In genomic region chr7:5014251-5015117, GRCm38 (mm10) we compare ENCODE assay signal across 7 mouse cellular contexts. TPM values are rescaled to one million over a fixed set of nuclear protein-coding genes. Genes with fewer than 3 reads are reported as not detected.
DNase-seq lines count a peak whose midpoint lies in the region; ATAC-seq lines count a peak whose summit lies in the region.

TSS of gene Zfp524 (plus strand) at chr7:5014415.
TSS of gene Fiz1 (minus strand) at chr7:5014697.

- no peaks in the 10 kb centered on the region for H3K9me3 ChIP-seq in embryonic facial prominence, embryonic 11.5 days (replicated peaks; ENCODE audit: control insufficient read depth, low read length)
- H3K9me3 ChIP-seq in limb, embryonic 10.5 days (replicated peaks), result no peaks in the 10 kb centered on the region
- no peaks in the 10 kb centered on the region for H3K9me3 ChIP-seq in midbrain, embryonic 13.5 days

- no peaks in the 10 kb centered on the region; the same call in 1 of the 2 replicates for H3K4me1 ChIP-seq in embryonic facial prominence, embryonic 11.5 days (ENCODE audit: control insufficient read depth, insufficient read depth, low read length)
- H3K4me1 ChIP-seq in limb, embryonic 10.5 days, result peaks cover 16% of the 10 kb centered on the region; the same call in 1 of the 2 replicates
- peaks cover 16% of the 10 kb centered on the region for H3K4me1 ChIP-seq in midbrain, embryonic 13.5 days (replicated peaks)

- H3K9ac ChIP-seq in embryonic facial prominence, embryonic 11.5 days (replicated peaks; ENCODE audit: low read length), result peak within 1 kb of the TSS; percentile 80
- peak within 1 kb of the TSS; percentile 83 for H3K9ac ChIP-seq in midbrain, embryonic 13.5 days (replicated peaks)

- peak; percentile 98 for DNase-seq in adrenal gland, postnatal 14 days
- peak; percentile 99 for DNase-seq in embryonic facial prominence, embryonic 11.5 days (ENCODE audit: low spot score)
- DNase-seq in kidney, adult 11 months, result peak; percentile 97
- peak; percentile 97 for DNase-seq in limb, embryonic 10.5 days (ENCODE audit: low spot score)
- peak; percentile 93 for DNase-seq in spleen, adult 12 weeks (ENCODE audit: low spot score)

- peak; percentile 73 for ATAC-seq in embryonic facial prominence, embryonic 11.5 days (replicated peaks; ENCODE audit: insufficient number of reproducible peaks, low FRiP score, low TSS enrichment, low read depth)
- ATAC-seq in granulocyte monocyte progenitor cell, adult 5-6 weeks (replicated peaks; ENCODE audit: poor library complexity, severe bottlenecking), result peak; percentile 61
- peak; percentile 82 for ATAC-seq in midbrain, embryonic 13.5 days

- no peaks in the 10 kb centered on the region for H3K27me3 ChIP-seq in embryonic facial prominence, embryonic 11.5 days (ENCODE audit: control insufficient read depth, insufficient read depth, low read length)
- H3K27me3 ChIP-seq in limb, embryonic 10.5 days (ENCODE audit: low read depth, poor library complexity, severe bottlenecking), result no peaks in the 10 kb centered on the region
- no peaks in the 10 kb centered on the region for H3K27me3 ChIP-seq in midbrain, embryonic 13.5 days

- peak within 1 kb of the TSS; percentile 62 for H3K4me3 ChIP-seq in embryonic facial prominence, embryonic 11.5 days (ENCODE audit: low read depth, low read length)
- H3K4me3 ChIP-seq in limb, embryonic 10.5 days, result peak within 1 kb of the TSS; percentile 69
- peak within 1 kb of the TSS; percentile 71 for H3K4me3 ChIP-seq in midbrain, embryonic 13.5 days (replicated peaks)

- peaks cover 22% of the 10 kb centered on the region for H3K36me3 ChIP-seq in embryonic facial prominence, embryonic 11.5 days (replicated peaks; ENCODE audit: control insufficient read depth, insufficient read depth, low read depth, low read length)
- peaks cover 54% of the 10 kb centered on the region for H3K36me3 ChIP-seq in limb, embryonic 10.5 days
- peaks cover 42% of the 10 kb centered on the region for H3K36me3 ChIP-seq in midbrain, embryonic 13.5 days

- H3K4me2 ChIP-seq in embryonic facial prominence, embryonic 11.5 days (ENCODE audit: low read depth, low read length), result peak within 1 kb of the TSS; percentile 54
- H3K4me2 ChIP-seq in midbrain, embryonic 13.5 days (replicated peaks), result peak within 1 kb of the TSS; percentile 61

- under 1% methylated on average over 42 of the region's 42 CpGs for WGBS in embryonic facial prominence, embryonic 11.5 days
- under 1% methylated on average over 42 of the region's 42 CpGs for WGBS in limb, embryonic 10.5 days
- WGBS in midbrain, embryonic 13.5 days, result under 1% methylated on average over 42 of the region's 42 CpGs

- peak within 1 kb of the TSS; percentile 97 for H3K27ac ChIP-seq in embryonic facial prominence, embryonic 11.5 days (replicated peaks; ENCODE audit: low read depth, low read length)
- peak within 1 kb of the TSS; percentile 98 for H3K27ac ChIP-seq in limb, embryonic 10.5 days
- H3K27ac ChIP-seq in midbrain, embryonic 13.5 days, result peak within 1 kb of the TSS; percentile 98

RNA-seq across cellular contexts. Expression of gene Zfp524, which starts in this region (rescaled TPM):
- 11.7 and 12.9 TPM in 2 replicates for total RNA-seq in adrenal gland, postnatal 14 days (2021)
- 7.5 and 9.4 TPM in 2 replicates for polyA plus RNA-seq in embryonic facial prominence, embryonic 11.5 days (2014; fragmentation: Nextera tagmentation; extraction: Ambion mirVana)
- total RNA-seq in granulocyte monocyte progenitor cell, adult 5-6 weeks (2014; fragmentation: Nextera tagmentation), result 23.3 and 30.7 TPM in 2 replicates
- total RNA-seq in granulocyte monocyte progenitor cell, adult 5-6 weeks (2017), result 8.5 and 9.3 TPM in 2 replicates
- polyA plus RNA-seq in limb, embryonic 10.5 days (2016; fragmentation: Nextera tagmentation; extraction: Ambion mirVana), result 8.2 and 9.0 TPM in 2 replicates
- 8.6 and 8.9 TPM in 2 replicates for polyA plus RNA-seq in midbrain, embryonic 13.5 days (2015; fragmentation: Nextera tagmentation; extraction: Ambion mirVana)

RNA-seq across cellular contexts. Expression of gene Fiz1, which starts in this region (rescaled TPM):
- total RNA-seq in adrenal gland, postnatal 14 days (2021), result 22.7 and 25.8 TPM in 2 replicates
- 42.5 and 43.0 TPM in 2 replicates for polyA plus RNA-seq in embryonic facial prominence, embryonic 11.5 days (2014; fragmentation: Nextera tagmentation; extraction: Ambion mirVana)
- total RNA-seq in granulocyte monocyte progenitor cell, adult 5-6 weeks (2014; fragmentation: Nextera tagmentation), result 27.4 and 33.9 TPM in 2 replicates
- total RNA-seq in granulocyte monocyte progenitor cell, adult 5-6 weeks (2017), result 15.6 and 23.4 TPM in 2 replicates
- polyA plus RNA-seq in limb, embryonic 10.5 days (2016; fragmentation: Nextera tagmentation; extraction: Ambion mirVana), result 64.8 and 68.3 TPM in 2 replicates
- 42.0 and 51.1 TPM in 2 replicates for polyA plus RNA-seq in midbrain, embryonic 13.5 days (2015; fragmentation: Nextera tagmentation; extraction: Ambion mirVana)

Comparison
In these comparisons a context has a peak if more than half of its experiments do, and no peak if none do; other contexts are left out.
1. Peak in every context shown above with its lines: DNase-seq, ATAC-seq, H3K4me3 ChIP-seq and H3K27ac ChIP-seq.